Mouse (Mus musculus): ENCODE data around the gene Pacsin1. TPM values are rescaled to one million over a fixed set of nuclear protein-coding genes. Genes with fewer than 3 reads are reported as not detected.

The Pacsin1 gene
- total and polyA plus RNA-seq, 3 experiments, result 0.44 to 0.61 (median 0.45) TPM

DNA sequence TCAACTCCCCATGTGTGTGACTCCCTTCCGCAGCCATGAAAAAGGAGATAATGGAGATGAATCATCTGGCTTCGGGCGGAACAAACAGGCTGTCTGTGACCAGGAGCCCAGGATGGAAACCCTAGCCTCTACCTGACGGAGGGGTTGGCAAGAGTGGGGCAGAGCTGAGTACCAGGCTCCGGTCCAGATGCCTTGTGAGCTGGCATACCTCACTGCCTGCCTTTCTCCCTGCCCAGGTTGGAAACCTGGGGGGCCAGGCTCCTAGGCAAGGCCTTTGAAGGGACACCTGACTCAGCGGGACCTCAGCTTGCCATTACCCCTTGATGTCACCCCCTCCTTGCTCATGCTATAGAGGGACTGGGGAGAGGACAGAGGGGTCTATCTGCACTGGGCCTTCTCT is 85.7 kb downstream of the Pacsin1 start:
- intact Hi-C loops (cut with DNase I), result no loop called here
- no peaks in the 10 kb centered on the region for H3K27me3 ChIP-seq (ENCODE audit: control insufficient read depth, insufficient read depth, low read length)
- H3K4me3 ChIP-seq, result no peak overlapping the region
- DNase-seq, result no peak
- no peak overlapping the region for H3K9ac ChIP-seq (ENCODE audit: low read depth, low read length)
- H3K27ac ChIP-seq, result no peak overlapping the region
- H3K79me2 ChIP-seq (replicated peaks; ENCODE audit: control insufficient read depth, insufficient read depth, low read length), result no peaks in the 10 kb centered on the region
- no peaks in the 10 kb centered on the region for H3K4me1 ChIP-seq (ENCODE audit: control insufficient read depth, insufficient read depth, low read length)
- H3K36me3 ChIP-seq (ENCODE audit: control insufficient read depth, insufficient read depth, low read length), result no peaks in the 10 kb centered on the region
- 68% methylated on average over 6 of the region's 6 CpGs for WGBS
- no peak for TF ChIP-seq CTCF (IDR thresholded peaks at IDR 0.05)
- no peak for TF ChIP-seq POLR2A (IDR thresholded peaks at IDR 0.05; ENCODE audit: insufficient read depth, low read depth, low read length)
- TF ChIP-seq EP300 (IDR thresholded peaks at IDR 0.05; ENCODE audit: insufficient read depth, low read depth, low read length), result no peak

DNA sequence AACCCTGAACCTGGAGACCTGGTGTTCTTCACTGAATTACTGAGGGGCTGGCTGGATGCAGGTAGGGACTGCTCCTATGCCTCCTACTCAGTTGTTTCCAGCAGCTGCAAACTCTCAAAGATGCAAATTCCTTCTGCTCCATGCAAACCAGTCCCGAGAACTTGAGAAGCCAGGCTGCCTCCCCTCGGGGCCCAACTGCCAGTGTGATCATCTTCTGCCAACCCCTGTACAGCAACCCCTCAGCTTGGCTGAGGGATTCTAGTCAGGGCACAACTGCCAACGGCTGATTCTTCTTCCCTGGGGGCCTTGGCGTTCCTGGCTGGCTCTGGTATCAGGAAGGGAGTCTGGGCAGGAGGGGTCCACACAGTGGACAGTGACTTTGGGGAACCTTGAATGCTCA is 91.1 kb downstream of the Pacsin1 start:
- H3K9ac ChIP-seq (ENCODE audit: low read depth, low read length), result no peak overlapping the region
- no peaks in the 10 kb centered on the region for H3K36me3 ChIP-seq (ENCODE audit: control insufficient read depth, insufficient read depth, low read length)
- no peaks in the 10 kb centered on the region for H3K27me3 ChIP-seq (ENCODE audit: control insufficient read depth, insufficient read depth, low read length)
- WGBS, result 49% methylated on average over 4 of the region's 4 CpGs
- intact Hi-C loops (cut with DNase I), result no loop called here
- no peak overlapping the region for H3K4me3 ChIP-seq
- DNase-seq, result no peak
- no peak overlapping the region for H3K27ac ChIP-seq
- no peaks in the 10 kb centered on the region for H3K79me2 ChIP-seq (replicated peaks; ENCODE audit: control insufficient read depth, insufficient read depth, low read length)
- no peaks in the 10 kb centered on the region for H3K4me1 ChIP-seq (ENCODE audit: control insufficient read depth, insufficient read depth, low read length)
- TF ChIP-seq POLR2A (IDR thresholded peaks at IDR 0.05; ENCODE audit: insufficient read depth, low read depth, low read length) (no peak), CTCF (IDR thresholded peaks at IDR 0.05) (no peak), EP300 (IDR thresholded peaks at IDR 0.05; ENCODE audit: insufficient read depth, low read depth, low read length) (no peak)

DNA sequence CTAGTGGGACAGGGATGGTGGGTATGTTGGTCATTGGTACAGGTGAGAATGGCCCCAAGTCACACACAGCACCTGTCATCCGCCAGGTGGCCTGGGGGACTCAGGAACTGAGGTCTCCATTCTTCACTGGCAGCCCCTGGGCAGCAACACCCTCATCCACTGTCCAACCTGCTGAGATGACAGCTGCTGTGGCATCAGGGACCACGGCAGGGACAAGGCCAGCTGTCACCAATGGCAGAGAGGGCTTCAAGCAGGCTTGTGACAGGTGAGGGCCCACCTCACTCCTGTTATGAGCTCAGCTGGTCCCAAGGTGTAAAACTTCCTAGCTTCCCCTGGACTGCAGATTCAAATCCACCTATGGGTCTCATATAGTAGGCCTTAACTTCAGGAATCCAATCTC is 92.8 kb downstream of the Pacsin1 start:
- H3K4me3 ChIP-seq, result no peak overlapping the region
- TF ChIP-seq POLR2A (IDR thresholded peaks at IDR 0.05; ENCODE audit: insufficient read depth, low read depth, low read length), result no peak
- TF ChIP-seq CTCF (IDR thresholded peaks at IDR 0.05), result no peak
- TF ChIP-seq EP300 (IDR thresholded peaks at IDR 0.05; ENCODE audit: insufficient read depth, low read depth, low read length), result no peak
- no peaks in the 10 kb centered on the region for H3K79me2 ChIP-seq (replicated peaks; ENCODE audit: control insufficient read depth, insufficient read depth, low read length)
- no peaks in the 10 kb centered on the region for H3K36me3 ChIP-seq (ENCODE audit: control insufficient read depth, insufficient read depth, low read length)
- no peak overlapping the region for H3K9ac ChIP-seq (ENCODE audit: low read depth, low read length)
- no peak for DNase-seq
- intact Hi-C loops (cut with DNase I), result no loop called here
- no peak overlapping the region for H3K27ac ChIP-seq
- H3K27me3 ChIP-seq (ENCODE audit: control insufficient read depth, insufficient read depth, low read length), result no peaks in the 10 kb centered on the region
- no peaks in the 10 kb centered on the region for H3K4me1 ChIP-seq (ENCODE audit: control insufficient read depth, insufficient read depth, low read length)
- 96% methylated on average over 2 of the region's 2 CpGs for WGBS

DNA sequence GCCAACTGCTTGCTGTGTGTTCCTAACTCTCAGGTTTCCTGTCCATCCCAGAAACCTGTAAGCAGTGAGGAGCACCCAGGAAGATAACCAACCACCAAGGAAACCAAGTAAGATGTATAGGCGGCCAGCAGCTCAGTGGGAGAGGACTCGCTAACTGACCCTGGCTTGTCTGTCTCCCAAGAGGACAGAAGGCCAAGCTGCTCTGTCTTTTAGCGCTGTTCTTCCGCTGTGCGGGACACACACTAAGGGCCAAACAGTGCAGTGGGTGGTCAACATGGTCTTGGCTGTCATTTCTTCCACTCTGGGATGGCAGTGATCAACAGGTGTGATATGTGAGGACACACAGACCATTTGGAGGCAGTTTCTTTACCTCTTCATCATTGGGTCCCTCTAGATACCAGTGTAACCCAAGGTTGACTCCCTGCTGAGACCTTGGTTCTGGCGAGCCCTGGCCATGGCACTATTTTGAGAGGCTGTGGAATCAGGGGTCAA is 95.2 kb downstream of the Pacsin1 start:
- Histone ChIP-seq H3K79me2 (replicated peaks; ENCODE audit: control insufficient read depth, insufficient read depth, low read length) (no peaks in the 10 kb centered on the region), H3K27ac (no peak overlapping the region), H3K36me3 (ENCODE audit: control insufficient read depth, insufficient read depth, low read length) (no peaks in the 10 kb centered on the region), H3K27me3 (ENCODE audit: control insufficient read depth, insufficient read depth, low read length) (no peaks in the 10 kb centered on the region), H3K4me3 (no peak overlapping the region), H3K9ac (ENCODE audit: low read depth, low read length) (no peak overlapping the region), H3K4me1 (ENCODE audit: control insufficient read depth, insufficient read depth, low read length) (no peaks in the 10 kb centered on the region)
- TF ChIP-seq POLR2A (IDR thresholded peaks at IDR 0.05; ENCODE audit: insufficient read depth, low read depth, low read length) (no peak), EP300 (IDR thresholded peaks at IDR 0.05; ENCODE audit: insufficient read depth, low read depth, low read length) (no peak), CTCF (IDR thresholded peaks at IDR 0.05) (no peak)
- WGBS, result 89% methylated on average over 6 of the region's 6 CpGs
- DNase-seq, result no peak
- intact Hi-C loops (cut with DNase I), result no loop called here

DNA sequence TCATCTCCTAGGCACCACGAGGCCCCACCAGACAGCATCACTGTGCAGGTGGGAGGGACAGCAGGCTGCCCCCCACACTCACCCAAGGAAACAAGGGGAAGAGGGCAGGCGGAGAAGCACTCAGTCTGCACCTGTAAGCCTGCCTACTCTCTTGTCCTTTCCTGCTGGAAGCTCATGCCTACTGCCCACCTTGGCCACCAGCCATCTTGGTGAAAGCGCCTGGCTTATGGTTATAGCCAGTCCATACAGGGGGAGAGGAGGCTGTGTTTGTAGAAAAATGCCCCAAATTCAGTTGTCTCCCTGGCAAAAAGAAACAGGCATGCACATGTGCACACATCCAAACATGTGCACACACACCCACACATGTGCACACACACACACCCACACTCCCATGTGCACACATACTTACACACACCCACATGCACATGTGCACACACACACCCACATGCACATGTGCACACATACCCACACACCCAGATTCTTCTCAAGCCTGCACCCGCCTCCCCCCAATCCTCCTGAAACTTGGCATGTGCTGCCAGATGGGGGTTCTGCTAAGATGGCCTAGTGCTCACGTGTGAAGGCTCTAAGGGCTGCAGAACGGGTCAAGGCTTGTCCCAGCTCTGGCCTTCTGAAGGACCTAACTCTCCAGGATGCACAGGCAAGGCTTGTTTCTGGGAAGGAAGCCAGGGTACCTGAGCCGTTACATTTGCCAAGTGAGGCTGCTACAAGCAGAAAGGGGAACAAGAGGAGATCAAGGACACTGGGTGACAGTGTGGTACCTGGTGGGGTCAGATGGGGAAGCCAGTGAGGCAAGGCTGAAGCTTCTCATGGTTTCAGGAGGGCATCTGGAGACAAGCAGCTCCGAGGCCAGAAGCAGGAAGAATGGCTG is 96.2 kb downstream of the Pacsin1 start:
- Histone ChIP-seq H3K36me3 (ENCODE audit: control insufficient read depth, insufficient read depth, low read length) (no peaks in the 10 kb centered on the region), H3K4me1 (ENCODE audit: control insufficient read depth, insufficient read depth, low read length) (no peaks in the 10 kb centered on the region), H3K79me2 (replicated peaks; ENCODE audit: control insufficient read depth, insufficient read depth, low read length) (no peaks in the 10 kb centered on the region), H3K27me3 (ENCODE audit: control insufficient read depth, insufficient read depth, low read length) (no peaks in the 10 kb centered on the region), H3K4me3 (no peak overlapping the region), H3K27ac (no peak overlapping the region), H3K9ac (ENCODE audit: low read depth, low read length) (no peak overlapping the region)
- 80% methylated on average over 8 of the region's 8 CpGs for WGBS
- intact Hi-C loops (cut with DNase I), result no loop called here
- no peak for TF ChIP-seq EP300 (IDR thresholded peaks at IDR 0.05; ENCODE audit: insufficient read depth, low read depth, low read length)
- no peak for TF ChIP-seq POLR2A (IDR thresholded peaks at IDR 0.05; ENCODE audit: insufficient read depth, low read depth, low read length)
- no peak for TF ChIP-seq CTCF (IDR thresholded peaks at IDR 0.05)
- DNase-seq, result no peak

DNA sequence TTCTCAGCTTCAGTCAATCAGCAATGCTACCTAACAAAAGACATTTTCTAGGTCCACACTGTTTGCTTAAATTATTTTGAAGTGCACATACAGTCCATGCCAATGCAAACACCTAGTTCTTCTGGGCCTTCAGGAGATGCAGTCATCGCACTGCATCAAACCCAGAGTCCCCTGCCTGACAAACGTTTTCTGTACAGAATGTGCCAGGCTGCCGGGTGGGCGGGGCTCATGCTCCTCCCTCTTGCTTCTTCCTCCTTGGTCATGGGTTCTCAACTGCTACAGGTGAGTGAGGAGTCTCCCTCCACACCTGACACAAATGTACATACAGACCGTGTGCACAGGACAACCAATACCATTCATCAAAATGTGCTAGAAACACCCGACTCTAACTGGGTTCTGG is 104.9 kb downstream of the Pacsin1 start:
- no peak overlapping the region for H3K27ac ChIP-seq
- H3K27me3 ChIP-seq (ENCODE audit: control insufficient read depth, insufficient read depth, low read length), result no peaks in the 10 kb centered on the region
- intact Hi-C loops (cut with DNase I), result loop anchor here (5.0 kb wide), 1 partner anchor 213 kb away; no protein-coding TSS in a partner anchor
- H3K79me2 ChIP-seq (replicated peaks; ENCODE audit: control insufficient read depth, insufficient read depth, low read length), result peaks cover 2% of the 10 kb centered on the region; the same call in 1 of the 2 replicates
- H3K9ac ChIP-seq (ENCODE audit: low read depth, low read length), result no peak overlapping the region
- H3K4me3 ChIP-seq, result no peak overlapping the region
- no peaks in the 10 kb centered on the region; the same call in 1 of the 2 replicates for H3K4me1 ChIP-seq (ENCODE audit: control insufficient read depth, insufficient read depth, low read length)
- 78% methylated on average over 6 of the region's 6 CpGs for WGBS
- TF ChIP-seq POLR2A (IDR thresholded peaks at IDR 0.05; ENCODE audit: insufficient read depth, low read depth, low read length), result no peak
- no peak for TF ChIP-seq EP300 (IDR thresholded peaks at IDR 0.05; ENCODE audit: insufficient read depth, low read depth, low read length)
- no peak for TF ChIP-seq CTCF (IDR thresholded peaks at IDR 0.05)
- DNase-seq, result no peak
- H3K36me3 ChIP-seq (ENCODE audit: control insufficient read depth, insufficient read depth, low read length), result no peaks in the 10 kb centered on the region

Other genes with a start within 250 kb of the Pacsin1 start
- gene Grm4, start 134.1 kb upstream of the Pacsin1 start, total RNA-seq (2021), result under 1 TPM; 0.13 to 0.16 TPM
- gene Grm4, start 134.1 kb upstream of the Pacsin1 start, polyA plus RNA-seq (2012; rRNA removed), result 0.47 and 0.53 TPM in 2 replicates
- gene Hmga1, start 99.0 kb upstream of the Pacsin1 start, total RNA-seq (2021), result 10 to 100 TPM; 47.5 to 48.2 TPM
- gene Hmga1, start 99.0 kb upstream of the Pacsin1 start, polyA plus RNA-seq (2012; rRNA removed), result 73.8 and 78.0 TPM in 2 replicates
- 1 to 10 TPM; 9.1 TPM for gene AI413582, start 89.8 kb upstream of the Pacsin1 start, total RNA-seq (2021)
- gene AI413582, start 89.8 kb upstream of the Pacsin1 start, polyA plus RNA-seq (2012; rRNA removed), result 14.1 and 22.4 TPM in 2 replicates
- gene Nudt3, start 32.0 kb upstream of the Pacsin1 start, total RNA-seq (2021), result 100 to 1,000 TPM; 330 to 346 TPM
- gene Nudt3, start 32.0 kb upstream of the Pacsin1 start, polyA plus RNA-seq (2012; rRNA removed), result 143 and 189 TPM in 2 replicates
- gene RPS10-NUDT3, start 20.3 kb upstream of the Pacsin1 start, total RNA-seq (2021), result not detected
- gene RPS10-NUDT3, start 20.3 kb upstream of the Pacsin1 start, polyA plus RNA-seq (2012; rRNA removed), result not detected in 2 replicates
- 100 to 1,000 TPM; 529 to 604 TPM for gene Rps10, start 18.8 kb upstream of the Pacsin1 start, total RNA-seq (2021)
- 448 and 482 TPM in 2 replicates for gene Rps10, start 18.8 kb upstream of the Pacsin1 start, polyA plus RNA-seq (2012; rRNA removed)
- gene Spdef, start 73.4 kb downstream of the Pacsin1 start, total RNA-seq (2021), result not detected
- 0.09 and 0.21 TPM in 2 replicates for gene Spdef, start 73.4 kb downstream of the Pacsin1 start, polyA plus RNA-seq (2012; rRNA removed)
- 100 to 1,000 TPM; 136 to 151 TPM for gene D17Wsu92e, start 165.1 kb downstream of the Pacsin1 start, total RNA-seq (2021)
- 112 and 163 TPM in 2 replicates for gene D17Wsu92e, start 165.1 kb downstream of the Pacsin1 start, polyA plus RNA-seq (2012; rRNA removed)
- 10 to 100 TPM; 44.5 to 55.2 TPM for gene Snrpc, start 182.6 kb downstream of the Pacsin1 start, total RNA-seq (2021)
- 43.4 and 52.4 TPM in 2 replicates for gene Snrpc, start 182.6 kb downstream of the Pacsin1 start, polyA plus RNA-seq (2012; rRNA removed)
- gene Uhrf1bp1, start 200.9 kb downstream of the Pacsin1 start, total RNA-seq (2021), result 10 to 100 TPM; 14.7 to 19.4 TPM
- 5.3 and 10.1 TPM in 2 replicates for gene Uhrf1bp1, start 200.9 kb downstream of the Pacsin1 start, polyA plus RNA-seq (2012; rRNA removed)